Mouse (Mus musculus) megakaryocyte-erythroid progenitor cell, adult 5 weeks (primary cell): ENCODE measurements around the gene Fancl. TPM values are rescaled to one million over a fixed set of nuclear protein-coding genes. Genes with fewer than 3 reads are reported as not detected.

ENCODE experiments used
- polyA plus RNA-seq: library from polyadenylated mRNA; stranded (reverse); fragments of >175 nt; gene quantifications from 2 replicates; pipeline ENCODE4 v1.2.3, GENCODE M21; 2012

Fancl gene
- polyA plus RNA-seq: 0.42 and 0.45 TPM in 2 replicates

DNA sequence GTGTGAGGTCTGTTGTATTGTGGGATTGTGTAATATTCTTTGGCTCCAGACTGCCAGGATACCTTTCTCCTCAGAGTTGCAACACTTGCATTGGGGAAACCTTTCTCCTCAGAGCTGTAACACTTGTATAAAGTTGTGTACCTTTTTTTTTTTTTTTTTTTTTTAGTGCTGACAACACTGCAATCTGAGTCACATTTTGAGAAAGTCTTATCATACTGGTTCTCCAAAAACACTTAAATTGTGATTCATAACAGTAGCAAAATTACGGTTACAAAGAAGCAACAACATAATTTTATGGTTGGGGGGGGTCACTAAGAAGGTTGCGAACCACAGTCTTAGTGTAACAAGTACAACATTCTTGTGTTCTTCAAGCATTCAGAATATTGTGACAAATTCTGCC, at the start of gene Fancl:
Fancl (plus strand) TSS at position 165 of the 400 bp plus-strand sequence.

Other genes starting within 250 kb of the Fancl start
- 0.19 and 0.30 TPM in 2 replicates for gene 5730522E02Rik, start 175.4 kb upstream of the Fancl start, polyA plus RNA-seq
- gene Gm6899, start 207.1 kb downstream of the Fancl start, polyA plus RNA-seq: 0.16 TPM in 1 of 2 replicates, not detected in the other
- 8.0 and 9.9 TPM in 2 replicates for gene Vrk2, start 207.9 kb downstream of the Fancl start, polyA plus RNA-seq